Mouse (Mus musculus) embryo, embryonic 9.5 days (tissue): Measurements from ENCODE around the gene Alkbh3.
A peak's percentile ranks its signal among the peaks of the same experiment; 100 is the strongest.

ENCODE experiments used
- DNase-seq: peaks from one replicate; pipeline ENCODE4 v3.0.0-alpha.2; 2017; ENCODE audit errors: extremely low spot score

Gene Alkbh3

GRCm38 (mm10) chr2:93992810-93993209 lies 17.8 kb downstream of the Alkbh3 start:
- DNase-seq, result no peak

GRCm38 (mm10) chr2:93992259-93992658 lies 18.3 kb downstream of the Alkbh3 start:
- DNase-seq, result no peak

GRCm38 (mm10) chr2:93991336-93991735 lies 19.3 kb downstream of the Alkbh3 start:
- no peak for DNase-seq

GRCm38 (mm10) chr2:93988440-93988839 lies 22.2 kb downstream of the Alkbh3 start:
- no peak for DNase-seq

- no peak for DNase-seq
These were observed 28.0 kb downstream of the Alkbh3 start for GRCm38 (mm10) chr2:93982457-93983235.

- no peak for DNase-seq
These were observed 31.1 kb downstream of the Alkbh3 start for GRCm38 (mm10) chr2:93979249-93980120.

- peak; percentile 59 for DNase-seq
These were observed 34.0 kb downstream of the Alkbh3 start for GRCm38 (mm10) chr2:93976436-93977252.

- DNase-seq, result peak; percentile 49
These were observed 34.8 kb downstream of the Alkbh3 start for GRCm38 (mm10) chr2:93975526-93976435.

GRCm38 (mm10) chr2:93975041-93975440 lies 35.6 kb downstream of the Alkbh3 start:
- no peak for DNase-seq

GRCm38 (mm10) chr2:93971647-93972046 lies 39.0 kb downstream of the Alkbh3 start:
- DNase-seq, result no peak

GRCm38 (mm10) chr2:93964494-93965160 lies 46.0 kb downstream of the Alkbh3 start:
- no peak for DNase-seq

- DNase-seq, result no peak
These were observed 46.8 kb downstream of the Alkbh3 start for GRCm38 (mm10) chr2:93963802-93964201.

GRCm38 (mm10) chr2:93961716-93962115 lies 48.9 kb downstream of the Alkbh3 start:
- no peak for DNase-seq

- no peak for DNase-seq
These were observed 51.3 kb downstream of the Alkbh3 start for GRCm38 (mm10) chr2:93959346-93959745.

GRCm38 (mm10) chr2:93958216-93958615 lies 52.4 kb downstream of the Alkbh3 start:
- DNase-seq, result no peak

GRCm38 (mm10) chr2:93957785-93958175 lies 52.8 kb downstream of the Alkbh3 start:
- DNase-seq, result no peak

GRCm38 (mm10) chr2:93956908-93957784 lies 53.5 kb downstream of the Alkbh3 start, which contains the start of gene Gm13889:
Gene Gm13889 (minus strand): TSS chr2:93957201.
- DNase-seq, result peak; percentile 58

GRCm38 (mm10) chr2:93956331-93956801 lies 54.2 kb downstream of the Alkbh3 start:
- DNase-seq, result peak; percentile 72

- no peak for DNase-seq
These were observed 54.7 kb downstream of the Alkbh3 start for GRCm38 (mm10) chr2:93955886-93956285.
